Mouse (Mus musculus): ENCODE measurements around the gene Nfic.

The Nfic gene

GRCm38 (mm10) chr10:81417227-81418215 lies 37.9 kb downstream of the Nfic start:
- DNase-seq (ENCODE audit: low spot score): no peak

DNA sequence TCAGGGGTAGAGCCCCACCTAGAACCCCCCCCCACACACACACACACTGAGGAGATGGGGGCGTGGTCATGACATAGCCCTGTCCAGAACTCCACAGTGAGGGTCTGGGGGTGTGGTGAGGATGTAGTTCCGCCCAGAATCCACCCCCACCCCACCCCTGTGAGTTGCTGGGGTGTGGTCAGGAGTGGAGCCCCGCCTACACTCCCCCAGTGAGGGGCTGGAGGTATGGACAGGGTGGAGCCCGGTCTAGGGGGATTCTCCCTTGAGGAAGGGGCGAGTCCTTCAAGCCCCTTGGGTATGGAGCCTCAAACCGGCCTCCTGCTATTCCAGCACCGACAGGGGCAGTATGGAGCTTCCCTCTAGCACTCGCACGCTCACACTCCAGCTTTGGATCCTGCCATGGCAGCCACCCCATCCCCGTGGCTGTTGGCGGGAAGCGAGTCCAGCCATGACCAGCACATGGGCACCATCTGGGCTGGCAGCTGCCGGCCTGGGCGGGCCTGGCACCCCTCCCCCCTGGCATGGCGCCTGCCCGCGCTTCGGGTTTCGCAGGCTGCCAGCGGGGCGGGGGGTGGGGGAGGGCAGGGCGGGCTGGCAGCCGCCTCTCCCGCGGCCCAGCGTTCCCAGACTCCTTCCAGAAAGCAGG lies 38.7 kb downstream of the Nfic start:
- peak; percentile 96 for DNase-seq (ENCODE audit: low spot score)

- no peak for DNase-seq (ENCODE audit: low spot score)
These were observed 39.7 kb downstream of the Nfic start for GRCm38 (mm10) chr10:81415549-81416310.

GRCm38 (mm10) chr10:81415146-81415545 lies 40.3 kb downstream of the Nfic start:
- no peak for DNase-seq (ENCODE audit: low spot score)

DNA sequence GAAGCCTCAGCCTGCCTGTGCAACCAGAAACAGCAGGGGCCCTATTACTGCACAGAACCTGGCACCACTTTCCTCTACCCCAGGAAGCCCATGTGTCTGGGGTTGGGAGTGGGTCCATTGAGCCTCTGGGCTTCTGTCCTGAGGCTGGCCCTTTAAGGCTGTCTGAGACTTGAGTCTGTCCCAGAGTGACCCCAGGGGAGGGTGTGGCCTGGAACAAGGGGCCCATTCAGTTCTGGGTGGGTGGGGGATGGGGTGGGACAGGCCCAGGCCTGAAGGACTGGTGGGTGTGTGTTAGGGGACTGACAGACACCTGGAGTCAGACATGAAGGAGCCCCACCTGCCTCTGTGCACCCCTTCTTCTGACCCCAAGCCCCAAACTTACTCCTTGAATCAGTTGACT lies 40.8 kb downstream of the Nfic start:
- DNase-seq (ENCODE audit: low spot score): no peak

GRCm38 (mm10) chr10:81413310-81414261 lies 41.8 kb downstream of the Nfic start:
- DNase-seq (ENCODE audit: low spot score): no peak

DNA sequence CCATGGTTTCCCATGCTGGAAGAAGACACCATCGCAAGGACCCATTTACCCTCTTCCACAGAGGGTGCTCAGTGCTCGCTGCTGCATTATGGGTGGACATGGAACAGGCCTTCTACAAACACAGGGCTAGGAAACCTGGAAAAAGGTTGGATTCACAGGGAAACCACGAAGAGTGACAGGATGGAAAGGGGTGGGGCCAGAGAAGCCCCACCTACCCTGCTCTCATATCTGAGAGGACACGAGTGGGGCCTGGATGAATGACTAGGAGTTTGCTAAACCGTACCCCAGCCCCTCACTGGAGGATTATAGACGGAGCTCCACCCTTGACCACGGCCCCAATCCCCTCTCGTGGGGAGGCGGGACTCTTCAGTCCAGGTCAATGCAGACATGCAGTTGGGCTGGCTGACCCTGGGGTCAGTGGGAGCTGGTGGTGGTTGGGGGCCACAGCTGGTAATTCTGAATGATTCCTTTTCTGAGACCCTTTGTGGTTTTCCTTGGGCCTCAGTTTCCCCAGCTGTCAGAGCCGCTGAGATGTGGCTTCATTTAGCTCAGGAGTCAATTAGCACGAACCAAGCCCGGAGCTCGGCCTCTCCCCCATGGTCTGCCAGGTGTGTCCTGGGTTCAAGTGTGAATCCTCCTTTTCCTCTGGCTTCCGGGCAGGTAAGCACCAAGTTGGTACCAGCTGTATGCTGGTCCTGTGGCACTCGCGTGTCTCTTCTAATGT lies 42.7 kb downstream of the Nfic start:
- no peak for DNase-seq (ENCODE audit: low spot score)

- DNase-seq (ENCODE audit: low spot score): peak; percentile 96
These were observed 43.7 kb downstream of the Nfic start for GRCm38 (mm10) chr10:81411471-81412400.

DNA sequence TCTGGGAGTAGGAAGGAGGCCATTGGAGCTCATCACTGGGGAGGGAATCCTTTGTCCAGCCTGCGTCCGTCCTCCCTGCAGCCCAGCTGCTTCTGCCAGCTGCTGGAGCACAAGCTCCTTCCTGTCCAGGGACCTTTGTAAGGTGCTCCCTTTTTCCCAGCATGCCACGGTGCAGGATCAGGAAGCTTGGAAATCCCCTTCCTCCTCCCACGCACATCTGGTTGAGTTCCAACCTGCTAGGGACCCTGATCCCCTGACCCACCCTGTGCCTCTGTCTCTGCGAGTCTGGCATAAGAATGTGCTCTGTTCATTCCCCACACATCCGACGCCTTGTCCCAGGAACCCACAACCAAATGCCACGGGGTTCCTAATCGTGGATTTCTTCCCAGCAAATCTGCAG lies 44.5 kb downstream of the Nfic start:
- DNase-seq (ENCODE audit: low spot score): no peak

DNA sequence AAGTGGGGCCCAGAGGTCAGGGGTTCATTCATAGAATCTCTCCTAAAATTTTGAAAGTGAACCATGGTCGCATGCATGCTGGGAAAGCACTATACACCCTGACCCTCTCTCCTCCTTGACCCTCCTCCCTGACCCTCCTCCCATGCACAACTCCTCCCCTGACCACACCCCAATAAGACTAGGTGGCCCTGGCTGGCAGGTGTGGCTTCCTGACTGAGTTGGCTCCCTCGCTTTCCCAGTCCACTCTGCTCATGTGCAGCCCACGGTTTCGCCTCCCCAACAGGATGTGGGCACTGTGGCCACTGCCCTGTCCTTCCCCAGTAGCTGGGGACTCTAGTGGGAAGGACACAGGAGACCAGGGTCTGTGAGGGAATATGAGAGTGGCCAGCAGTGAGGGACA lies 45.1 kb downstream of the Nfic start:
- no peak for DNase-seq (ENCODE audit: low spot score)

- no peak for DNase-seq (ENCODE audit: low spot score)
These were observed 46.1 kb downstream of the Nfic start for GRCm38 (mm10) chr10:81409330-81409729.

DNA sequence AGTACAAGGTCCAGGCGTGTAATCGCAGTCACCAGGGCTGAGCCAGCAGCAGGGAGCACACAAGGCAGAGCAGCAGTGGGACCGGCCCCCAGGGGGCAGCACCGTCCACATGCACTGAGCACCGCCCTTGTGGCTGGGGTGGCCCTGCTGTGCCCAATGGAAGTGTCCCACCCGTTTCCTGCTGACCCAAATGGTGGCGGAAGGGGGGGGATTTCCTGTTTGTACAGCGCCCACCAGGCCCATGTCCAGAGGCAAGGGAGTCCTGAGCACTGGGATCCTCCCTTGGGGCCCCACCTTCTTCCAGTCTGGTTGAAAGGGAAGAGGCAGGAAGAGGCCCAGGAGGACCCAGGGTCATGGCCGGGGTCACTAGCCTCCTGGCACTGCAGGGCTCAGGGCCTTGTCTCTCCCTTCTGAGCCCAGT lies 46.6 kb downstream of the Nfic start:
- DNase-seq (ENCODE audit: low spot score): peak; percentile 85

GRCm38 (mm10) chr10:81408424-81408729 lies 47.1 kb downstream of the Nfic start:
- no peak for DNase-seq (ENCODE audit: low spot score)

DNA sequence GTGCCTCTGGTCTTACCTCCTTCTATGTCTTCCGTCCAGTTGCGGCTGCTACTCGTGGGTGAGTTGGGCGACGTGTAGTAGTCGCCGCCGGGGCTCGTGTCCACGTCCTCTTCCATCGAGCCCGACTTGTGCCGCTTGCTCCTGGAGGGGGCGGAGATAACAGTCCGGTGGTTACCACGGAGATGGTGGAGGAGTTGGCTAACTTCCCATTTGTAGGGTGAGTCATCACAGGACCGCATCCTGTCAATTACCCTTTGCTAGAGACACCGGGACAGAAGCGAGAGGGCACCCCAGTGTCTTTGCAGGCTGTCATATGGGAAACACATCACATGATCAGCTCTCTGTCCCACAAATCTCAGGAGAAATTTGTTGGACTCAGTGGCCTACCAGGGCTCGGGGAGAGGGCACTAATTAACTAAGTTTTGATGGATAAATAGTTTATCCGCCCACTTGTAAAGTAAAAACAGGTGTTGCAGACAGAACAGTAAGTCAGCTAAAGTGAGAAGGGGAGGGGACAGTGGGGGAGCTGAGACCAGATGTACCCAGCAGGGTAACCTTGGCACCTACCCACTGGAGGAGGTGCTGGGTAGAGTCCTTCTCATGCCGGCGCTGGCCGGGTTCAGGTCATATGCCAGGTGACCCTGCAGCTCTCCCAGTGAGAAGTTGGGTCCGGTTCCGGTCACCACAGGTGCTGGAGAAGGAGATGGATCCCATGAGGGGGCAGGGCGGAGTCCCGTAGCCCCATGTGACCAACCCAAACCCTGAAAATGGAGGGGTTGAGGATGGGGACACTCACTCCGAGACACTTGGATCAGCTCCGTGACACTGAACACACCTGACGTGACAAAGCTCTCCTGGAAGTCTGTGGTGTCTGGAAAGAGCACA lies 47.7 kb downstream of the Nfic start:
- DNase-seq (ENCODE audit: low spot score): peak; percentile 98

DNA sequence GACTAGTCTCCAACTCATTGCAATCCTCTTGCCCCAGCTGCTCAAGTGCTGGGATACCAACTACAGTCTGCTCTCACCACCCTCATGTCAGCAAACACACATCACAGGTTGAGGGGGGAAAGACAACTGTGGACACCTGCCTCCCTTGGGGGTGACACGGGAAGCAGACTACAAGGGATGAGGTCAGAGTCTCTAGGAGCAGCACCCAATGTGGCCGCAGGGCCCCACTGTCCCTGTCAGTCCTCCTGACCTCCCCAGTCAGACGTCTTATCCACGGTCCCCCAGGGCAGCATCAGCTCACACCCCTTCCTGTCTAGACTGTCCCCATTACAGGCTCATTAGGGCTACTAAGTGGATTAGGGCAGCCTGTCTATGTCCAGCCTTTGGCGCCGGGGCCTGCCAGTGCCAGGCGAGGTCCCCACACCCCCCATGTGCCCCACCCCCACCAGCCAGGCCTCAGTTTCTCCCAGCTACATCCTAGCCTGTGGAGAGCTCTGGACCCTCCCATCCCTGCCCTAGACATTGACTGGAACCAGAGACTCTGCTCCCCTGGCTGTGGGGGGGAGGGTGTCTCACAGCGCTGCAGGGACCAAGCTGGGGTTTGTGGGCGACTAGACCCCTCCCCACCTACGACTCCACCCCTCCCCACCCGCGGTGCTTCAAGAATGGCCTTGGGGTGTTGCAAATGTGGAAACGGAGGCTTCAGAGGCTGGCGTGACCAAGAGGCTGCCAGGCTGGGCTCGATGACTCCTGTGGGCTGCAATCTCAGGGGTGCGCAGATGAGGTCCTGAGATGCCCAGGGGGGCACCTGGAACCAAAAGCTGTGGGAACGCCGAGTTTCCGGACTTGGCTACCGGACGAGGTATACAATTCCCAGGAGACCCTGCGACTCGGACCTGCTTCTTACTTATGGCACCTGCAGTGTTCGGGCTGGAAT lies 48.7 kb downstream of the Nfic start:
- peak; percentile 68 for DNase-seq (ENCODE audit: low spot score)

- DNase-seq (ENCODE audit: low spot score): peak; percentile 73
These were observed 49.7 kb downstream of the Nfic start for GRCm38 (mm10) chr10:81405588-81406201.

DNA sequence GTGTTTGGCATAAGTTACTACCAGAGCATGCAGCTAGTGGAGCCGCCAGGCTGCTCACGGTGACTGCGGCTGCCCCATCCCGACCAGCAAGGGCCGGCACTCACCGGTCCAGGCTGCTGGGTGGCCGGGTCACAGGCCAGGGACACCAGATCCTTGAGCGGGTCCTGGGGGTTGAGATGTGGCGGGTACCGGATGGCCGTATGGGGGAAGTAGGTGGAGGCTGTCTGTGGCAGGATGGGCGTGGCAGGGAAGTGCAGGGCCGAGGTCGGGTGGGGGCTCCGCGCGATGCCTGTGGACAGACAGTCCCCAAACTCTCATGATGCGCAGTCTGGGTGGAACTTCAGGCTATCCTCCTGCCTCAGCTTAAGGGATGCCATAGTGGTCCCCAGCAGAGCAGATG lies 50.7 kb downstream of the Nfic start:
- no peak for DNase-seq (ENCODE audit: low spot score)
